Mouse (Mus musculus) kidney, embryonic 16.5 days (tissue): ENCODE results near the gene Prn. TPM values are rescaled to one million over a fixed set of nuclear protein-coding genes. Genes with fewer than 3 reads are reported as not detected.

Experiments
- ATAC-seq: fragments of 200-750 bp; cut with Nextera tagmentation; 2 replicates; pipeline ENCODE4 v1.8.0; 2017; ENCODE audit warnings: moderate TSS enrichment; ENCODE audit not compliant: low FRiP score, low TSS enrichment
- H3K27ac ChIP-seq: fragments of 300-500 bp; sonication (generic); 2 replicates; pipeline ENCODE4 v1.5.1; 2014; ENCODE audit warnings: low read length
- H3K27me3 ChIP-seq: fragments of 300-500 bp; sonication (generic); 2 replicates; pipeline ENCODE4 v1.6.1; 2014; ENCODE audit warnings: low read length, control low read depth, mixed read lengths; ENCODE audit not compliant: insufficient read depth
- H3K36me3 ChIP-seq: fragments of 300-500 bp; sonication (generic); 2 replicates; pipeline ENCODE4 v1.6.1; 2014; ENCODE audit warnings: low read length, control low read depth, mixed read lengths; ENCODE audit not compliant: insufficient read depth
- H3K4me1 ChIP-seq: fragments of 300-500 bp; sonication (generic); 2 replicates; pipeline ENCODE4 v1.6.1; 2014; ENCODE audit warnings: low read length, control low read depth, mixed read lengths; ENCODE audit not compliant: insufficient read depth
- H3K4me2 ChIP-seq: fragments of 300-500 bp; sonication (generic); replicated peaks from 2 replicates; pipeline ENCODE4 v1.6.1; 2014; ENCODE audit warnings: low read depth, low read length
- H3K4me3 ChIP-seq: fragments of 300-500 bp; sonication (generic); 2 replicates; pipeline ENCODE4 v1.5.1; 2014; ENCODE audit warnings: mild to moderate bottlenecking, low read length
- H3K9ac ChIP-seq: fragments of 300-500 bp; sonication (generic); replicated peaks from 2 replicates; pipeline ENCODE4 v1.6.1; 2014; ENCODE audit warnings: low read length
- H3K9me3 ChIP-seq: fragments of 300-500 bp; sonication (generic); 2 replicates; pipeline ENCODE4 v1.6.1; 2016; ENCODE audit warnings: low read length, control low read depth
- WGBS: fragments of 180-500 bp; shearing (Covaris S2); extraction: QIAGEN DNeasy Blood & Tissue Kit; methylation state at CpG from one replicate; pipeline ENCODE4 v1.1.7; 2014; 5-methylcytosine and 5-hydroxymethylcytosine counted together
- polyA plus RNA-seq: library from polyadenylated mRNA; unstranded; fragments of >200 nt; fragmentation: Nextera tagmentation; extraction: Ambion mirVana; gene quantifications from 2 replicates; pipeline ENCODE4 v1.2.1, GENCODE M21; 2015

The Prn gene
- 0.25 TPM in 1 of 2 replicates, not detected in the other for polyA plus RNA-seq

GRCm38 (mm10) chr2:131909683-131910572 is at the start of gene Prn, which contains the start of gene Prnp:
Gene Prn (plus strand): TSS chr2:131909957.
Gene Prnp (plus strand): TSS chr2:131909928.
- WGBS: 5% methylated on average over 52 of the region's 52 CpGs

GRCm38 (mm10) chr2:131862617-131863275 is 47.0 kb upstream of the Prn start:
- Histone ChIP-seq H3K27me3 (no peaks in the 10 kb centered on the region), H3K27ac (no peak overlapping the region), H3K36me3 (no peaks in the 10 kb centered on the region), H3K4me3 (no peak overlapping the region), H3K4me2 (no peak overlapping the region), H3K9me3 (no peaks in the 10 kb centered on the region), H3K9ac (no peak overlapping the region), H3K4me1 (no peaks in the 10 kb centered on the region)
- 63% methylated on average over 3 of the region's 3 CpGs for WGBS
- no peak for ATAC-seq

More at GRCm38 (mm10) chr2:131909683-131910572, at the start of gene Prn, which contains the start of gene Prnp:
- H3K27me3 ChIP-seq: no peaks in the 10 kb centered on the region
- H3K4me3 ChIP-seq: peak within 1 kb of the TSS; percentile 73
- peak within 1 kb of the TSS; percentile 80 for H3K9ac ChIP-seq
- H3K4me2 ChIP-seq: peak within 1 kb of the TSS; percentile 81
- ATAC-seq: peak; percentile 91
- peaks cover 31% of the 10 kb centered on the region for H3K4me1 ChIP-seq
- H3K9me3 ChIP-seq: no peaks in the 10 kb centered on the region
- H3K36me3 ChIP-seq: no peaks in the 10 kb centered on the region
- H3K27ac ChIP-seq: peak within 1 kb of the TSS; percentile 80

DNA sequence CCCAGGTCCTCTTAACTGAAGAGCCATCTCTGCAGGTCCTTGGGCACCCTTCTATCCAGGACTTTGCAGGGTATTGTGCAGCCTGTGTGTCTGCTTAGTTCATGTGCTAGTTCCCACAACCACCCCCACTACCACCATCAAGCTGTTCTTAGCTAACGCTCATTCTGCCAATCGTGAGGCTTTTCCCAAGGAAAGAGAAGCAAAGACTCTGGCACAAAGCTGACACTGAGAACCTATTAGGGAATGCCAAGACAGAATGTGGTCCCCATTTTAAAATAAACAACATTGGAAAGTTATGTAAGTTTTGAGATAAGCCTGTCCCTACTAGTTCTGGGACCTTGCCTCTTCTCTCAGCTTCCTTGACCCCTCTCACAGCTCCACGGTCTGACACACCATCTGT is 46.3 kb upstream of the Prn start:
- Histone ChIP-seq H3K27me3 (no peaks in the 10 kb centered on the region), H3K27ac (no peak overlapping the region), H3K4me1 (no peaks in the 10 kb centered on the region), H3K9me3 (no peaks in the 10 kb centered on the region), H3K36me3 (no peaks in the 10 kb centered on the region), H3K9ac (no peak overlapping the region), H3K4me3 (no peak overlapping the region), H3K4me2 (no peak overlapping the region)
- no peak for ATAC-seq
- 80% methylated on average over 3 of the region's 3 CpGs for WGBS

DNA sequence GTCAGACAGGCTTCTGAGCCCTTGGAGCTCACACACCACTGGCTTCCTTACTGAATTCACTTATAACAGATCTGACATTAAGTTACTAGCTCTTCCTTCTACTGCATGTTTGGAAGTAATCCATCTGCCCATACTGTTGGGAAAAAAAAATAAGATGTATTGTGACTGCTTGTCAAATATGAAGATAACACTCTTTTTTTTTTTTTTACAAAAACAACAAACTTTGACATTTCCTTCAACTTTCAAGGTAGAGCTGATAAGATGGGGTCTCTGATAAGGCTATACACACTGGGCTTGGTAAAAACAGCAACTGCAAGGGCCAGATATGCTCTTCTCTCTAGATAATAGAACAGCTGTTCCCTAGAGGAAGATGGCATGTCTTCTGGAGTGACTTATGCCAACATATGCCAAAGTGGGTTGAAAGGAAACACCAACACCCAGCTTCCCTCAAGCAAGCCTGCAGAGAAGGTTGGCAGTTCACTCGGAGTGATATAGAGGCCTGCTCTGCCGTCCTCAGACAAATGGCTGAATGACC is 45.4 kb upstream of the Prn start:
- Histone ChIP-seq H3K27ac (no peak overlapping the region), H3K4me3 (no peak overlapping the region), H3K36me3 (no peaks in the 10 kb centered on the region), H3K27me3 (no peaks in the 10 kb centered on the region), H3K9me3 (no peaks in the 10 kb centered on the region), H3K4me1 (no peaks in the 10 kb centered on the region), H3K4me2 (no peak overlapping the region), H3K9ac (no peak overlapping the region)
- WGBS: 75% methylated on average over 2 of the region's 2 CpGs
- no peak for ATAC-seq

- Histone ChIP-seq H3K4me3 (no peak overlapping the region), H3K36me3 (no peaks in the 10 kb centered on the region), H3K9ac (no peak overlapping the region), H3K9me3 (no peaks in the 10 kb centered on the region; the same call in 1 of the 2 replicates), H3K27me3 (no peaks in the 10 kb centered on the region), H3K4me2 (no peak overlapping the region), H3K4me1 (no peaks in the 10 kb centered on the region), H3K27ac (no peak overlapping the region)
- no peak for ATAC-seq
Measured at GRCm38 (mm10) chr2:131866676-131867075, 43.1 kb upstream of the Prn start.

DNA sequence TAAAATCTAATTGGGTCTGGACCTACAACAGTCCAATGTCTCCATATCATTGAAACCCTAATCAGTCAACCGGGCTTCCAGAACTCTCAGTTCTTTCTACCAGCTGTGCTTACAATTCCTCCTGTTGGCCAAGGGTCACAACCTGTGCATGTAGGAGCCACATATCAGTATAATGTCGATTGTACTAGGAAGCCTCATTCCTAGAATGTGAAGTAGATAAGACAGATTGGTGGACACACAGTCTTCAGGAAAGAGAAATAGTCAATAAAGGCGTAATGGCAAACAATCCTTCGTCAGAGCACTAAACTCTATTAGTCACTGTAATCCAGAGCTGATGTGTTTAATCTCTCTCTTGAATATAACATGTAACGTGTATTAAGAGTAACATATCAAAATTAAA is 40.8 kb upstream of the Prn start:
- H3K4me3 ChIP-seq: no peak overlapping the region
- ATAC-seq: no peak
- H3K9me3 ChIP-seq: peaks cover 3% of the 10 kb centered on the region
- H3K4me1 ChIP-seq: no peaks in the 10 kb centered on the region
- no peaks in the 10 kb centered on the region for H3K36me3 ChIP-seq
- H3K4me2 ChIP-seq: no peak overlapping the region
- H3K9ac ChIP-seq: no peak overlapping the region
- 86% methylated on average over 5 of the region's 5 CpGs for WGBS
- H3K27ac ChIP-seq: no peak overlapping the region
- no peaks in the 10 kb centered on the region for H3K27me3 ChIP-seq

- ATAC-seq: no peak
Measured at GRCm38 (mm10) chr2:131873376-131873775, 36.4 kb upstream of the Prn start.

GRCm38 (mm10) chr2:131876551-131877265 is 33.0 kb upstream of the Prn start:
- no peaks in the 10 kb centered on the region for H3K4me1 ChIP-seq
- no peak overlapping the region for H3K4me2 ChIP-seq
- H3K9me3 ChIP-seq: peaks cover 3% of the 10 kb centered on the region
- no peaks in the 10 kb centered on the region for H3K36me3 ChIP-seq
- no peak overlapping the region for H3K9ac ChIP-seq
- 88% methylated on average over 7 of the region's 7 CpGs for WGBS
- ATAC-seq: no peak
- no peak overlapping the region for H3K27ac ChIP-seq
- H3K27me3 ChIP-seq: no peaks in the 10 kb centered on the region
- H3K4me3 ChIP-seq: no peak overlapping the region

More at GRCm38 (mm10) chr2:131873376-131873775, 36.4 kb upstream of the Prn start:
- Histone ChIP-seq H3K27me3 (no peaks in the 10 kb centered on the region), H3K4me2 (no peak overlapping the region), H3K27ac (no peak overlapping the region), H3K4me3 (no peak overlapping the region), H3K9me3 (peaks cover 3% of the 10 kb centered on the region), H3K36me3 (no peaks in the 10 kb centered on the region), H3K9ac (no peak overlapping the region), H3K4me1 (no peaks in the 10 kb centered on the region)
- 66% methylated on average over 1 of the region's 1 CpGs for WGBS

- Histone ChIP-seq H3K9me3 (no peaks in the 10 kb centered on the region), H3K4me2 (no peak overlapping the region), H3K36me3 (no peaks in the 10 kb centered on the region), H3K27me3 (no peaks in the 10 kb centered on the region), H3K9ac (no peak overlapping the region), H3K4me1 (no peaks in the 10 kb centered on the region), H3K4me3 (no peak overlapping the region), H3K27ac (no peak overlapping the region)
- 71% methylated on average over 4 of the region's 4 CpGs for WGBS
- ATAC-seq: no peak
Measured at GRCm38 (mm10) chr2:131881766-131882165, 28.0 kb upstream of the Prn start.
